Mouse (Mus musculus): Measurements from ENCODE around the gene 1700066M21Rik. TPM values are rescaled to one million over a fixed set of nuclear protein-coding genes. Genes with fewer than 3 reads are reported as not detected.

The 1700066M21Rik gene
- 12.9 and 14.2 TPM in 2 replicates for polyA plus RNA-seq (2014; fragmentation: Nextera tagmentation; extraction: Ambion mirVana)

DNA sequence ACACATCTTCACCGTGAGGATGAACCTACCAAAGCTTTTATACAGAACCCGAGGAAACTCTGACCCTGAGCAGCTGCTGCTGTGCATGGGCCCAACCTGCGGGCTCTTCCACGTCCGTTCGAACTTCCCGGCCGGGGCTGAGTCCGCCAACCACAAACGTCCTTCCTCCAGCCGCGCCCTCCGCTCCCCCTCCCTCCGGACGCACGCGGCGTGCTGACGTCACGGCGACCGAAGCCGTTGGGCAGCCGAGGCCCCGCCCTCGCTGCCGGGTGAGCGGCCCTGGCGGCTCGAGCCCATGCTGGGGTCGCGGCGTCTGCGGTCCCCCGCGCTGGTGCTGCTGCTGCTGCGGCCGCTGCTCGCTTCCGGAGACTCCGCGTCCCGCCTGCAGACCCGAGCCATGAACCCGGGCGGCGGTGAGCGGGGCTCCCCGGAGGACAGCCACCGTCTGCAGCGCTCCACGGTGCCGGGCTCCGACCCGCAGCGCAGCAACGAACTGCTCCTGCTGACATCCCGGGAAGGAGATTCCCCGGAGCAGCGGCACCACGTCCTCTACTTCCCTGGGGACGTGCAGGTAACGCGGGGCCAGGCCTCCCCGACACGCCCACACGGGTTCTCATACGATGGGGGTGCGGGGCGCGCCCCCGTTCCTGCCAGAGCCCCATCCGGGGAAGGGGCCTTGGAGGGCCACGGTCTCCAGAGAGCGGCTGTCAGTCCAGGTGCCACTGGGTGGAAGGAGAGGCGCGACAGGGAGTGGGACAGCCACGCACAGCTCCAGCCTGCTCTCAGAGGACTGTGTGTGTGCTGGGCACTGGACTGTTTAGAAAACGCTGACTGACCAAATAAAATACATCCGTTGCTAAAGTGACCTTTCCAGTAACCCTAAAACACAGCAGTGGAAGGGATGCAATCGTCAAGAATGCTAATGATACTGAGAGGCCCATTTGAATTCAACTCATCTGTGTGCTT is at the start of gene 1700066M21Rik:
1700066M21Rik (plus strand) TSS at position 245 of the 966 bp plus-strand sequence.
- peak within 1 kb of the TSS; percentile 76 for H3K4me3 ChIP-seq (ENCODE audit: low read depth, low read length)
- peaks cover 3% of the 10 kb centered on the region; the same call in 1 of the 2 replicates for H3K4me1 ChIP-seq (replicated peaks; ENCODE audit: control insufficient read depth, insufficient read depth, low read length)
- no peaks in the 10 kb centered on the region for H3K36me3 ChIP-seq (ENCODE audit: control insufficient read depth, insufficient read depth, low read length)
- under 1% methylated on average over 75 of the region's 81 CpGs for WGBS
- no peaks in the 10 kb centered on the region for H3K27me3 ChIP-seq (ENCODE audit: control insufficient read depth, insufficient read depth, low read length)
- no peaks in the 10 kb centered on the region for H3K9me3 ChIP-seq (ENCODE audit: control insufficient read depth, low read length)
- H3K4me2 ChIP-seq (ENCODE audit: low read depth, low read length, severe bottlenecking) = peak within 1 kb of the TSS; percentile 83
- ATAC-seq (replicated peaks; ENCODE audit: low FRiP score) (peak; percentile 98), DNase-seq (ENCODE audit: low spot score) (peak; percentile 98)
- H3K9ac ChIP-seq (ENCODE audit: low read length) = peak within 1 kb of the TSS; percentile 86
- no peak within 1 kb of the TSS for H3K27ac ChIP-seq (ENCODE audit: low read depth, low read length)

DNA sequence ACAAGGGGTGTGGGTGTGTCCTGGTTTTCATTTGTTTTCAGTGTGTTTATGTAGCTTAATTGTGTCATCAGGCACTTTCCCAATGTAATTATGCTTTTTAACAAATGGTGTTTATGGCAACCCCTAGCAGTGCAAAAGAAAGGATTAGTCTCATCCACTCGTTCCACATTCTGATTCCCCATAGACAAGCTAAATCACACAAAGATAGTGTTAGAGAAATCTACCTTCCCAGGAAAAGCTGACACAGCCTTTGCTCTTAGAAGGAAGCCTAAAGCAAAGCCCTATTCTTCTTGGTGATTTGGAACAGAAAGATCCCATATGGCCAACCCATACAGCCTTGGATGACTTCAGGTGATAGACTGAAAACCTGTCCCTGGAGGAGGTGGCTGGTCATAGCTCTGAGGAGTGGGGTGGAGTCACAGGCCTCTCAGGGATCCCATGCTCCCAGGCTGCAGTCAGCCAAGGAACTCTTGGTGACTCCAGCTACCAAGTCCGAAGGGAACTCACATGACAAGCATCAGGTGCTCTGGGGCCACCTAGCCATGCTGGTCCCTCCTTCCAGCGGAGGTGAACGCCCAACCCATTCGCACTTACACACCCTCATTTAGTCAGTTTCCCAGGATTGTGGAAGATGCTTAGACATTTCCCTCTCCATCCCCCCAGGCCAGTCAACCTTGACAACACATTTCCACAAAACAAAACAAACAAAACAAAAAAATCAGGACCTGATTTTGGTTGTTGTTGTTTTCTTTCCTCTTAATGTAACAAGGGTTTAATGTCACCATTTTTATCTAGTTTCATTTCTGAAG is 47.9 kb upstream of the 1700066M21Rik start:
- no peak overlapping the region for H3K4me3 ChIP-seq (ENCODE audit: low read depth, low read length)
- no peaks in the 10 kb centered on the region for H3K36me3 ChIP-seq (ENCODE audit: control insufficient read depth, insufficient read depth, low read length)
- no peak overlapping the region for H3K27ac ChIP-seq (ENCODE audit: low read depth, low read length)
- H3K9me3 ChIP-seq (ENCODE audit: control insufficient read depth, low read length) = no peaks in the 10 kb centered on the region
- WGBS = 80% methylated on average over 5 of the region's 5 CpGs
- no peak overlapping the region for H3K9ac ChIP-seq (ENCODE audit: low read length)
- ATAC-seq (replicated peaks; ENCODE audit: low FRiP score) (no peak), DNase-seq (ENCODE audit: low spot score) (no peak)
- no peaks in the 10 kb centered on the region for H3K4me1 ChIP-seq (replicated peaks; ENCODE audit: control insufficient read depth, insufficient read depth, low read length)
- H3K4me2 ChIP-seq (ENCODE audit: low read depth, low read length, severe bottlenecking) = no peak overlapping the region
- no peaks in the 10 kb centered on the region for H3K27me3 ChIP-seq (ENCODE audit: control insufficient read depth, insufficient read depth, low read length)

DNA sequence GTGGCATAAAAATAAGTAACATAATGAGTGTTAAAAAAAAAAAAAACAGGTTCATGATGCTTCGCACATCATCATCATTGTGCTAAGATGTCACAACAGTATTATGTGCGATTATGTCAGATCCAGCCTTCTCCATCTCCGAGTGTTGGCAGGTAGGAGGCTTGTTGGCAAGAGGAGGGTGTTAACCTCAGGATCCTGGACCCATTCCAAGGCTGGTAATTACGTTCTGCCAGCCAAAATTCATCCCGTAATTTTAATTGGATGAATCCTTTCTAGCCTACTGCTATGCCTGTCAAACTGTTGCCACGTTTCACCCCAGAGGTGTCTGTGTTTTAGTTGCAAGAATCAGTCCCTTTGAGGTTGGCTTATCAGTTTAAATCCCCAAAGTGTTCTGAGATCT is 47.2 kb upstream of the 1700066M21Rik start:
- ATAC-seq (replicated peaks; ENCODE audit: low FRiP score) = 0 out of 2 replicates have a peak, but pooled peaks have one; percentile 18

DNA sequence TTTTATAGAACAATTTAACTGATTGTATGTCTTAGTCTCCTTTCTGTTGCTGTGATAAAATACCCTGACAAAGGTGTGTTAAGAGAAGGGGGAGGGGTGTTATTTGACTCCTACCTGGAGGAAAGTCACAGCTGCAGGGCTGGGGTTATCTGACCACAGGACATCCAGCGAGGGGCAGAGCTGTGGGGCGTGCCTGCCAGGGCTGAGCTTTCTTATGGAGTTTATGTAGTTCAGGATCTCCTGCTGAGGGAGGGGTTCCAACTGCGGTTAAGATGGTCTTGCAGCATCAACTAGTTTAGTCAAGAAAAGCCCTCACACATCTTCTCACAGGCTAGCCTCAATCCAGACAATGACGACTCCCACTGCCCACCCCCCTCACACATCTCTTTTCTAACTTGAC is 45.4 kb upstream of the 1700066M21Rik start:
- Histone ChIP-seq H3K4me1 (replicated peaks; ENCODE audit: control insufficient read depth, insufficient read depth, low read length) (no peaks in the 10 kb centered on the region), H3K4me3 (ENCODE audit: low read depth, low read length) (no peak overlapping the region), H3K4me2 (ENCODE audit: low read depth, low read length, severe bottlenecking) (no peak overlapping the region), H3K9me3 (ENCODE audit: control insufficient read depth, low read length) (no peaks in the 10 kb centered on the region), H3K36me3 (ENCODE audit: control insufficient read depth, insufficient read depth, low read length) (no peaks in the 10 kb centered on the region), H3K27ac (ENCODE audit: low read depth, low read length) (no peak overlapping the region), H3K27me3 (ENCODE audit: control insufficient read depth, insufficient read depth, low read length) (no peaks in the 10 kb centered on the region), H3K9ac (ENCODE audit: low read length) (no peak overlapping the region)
- 38% methylated on average over 4 of the region's 4 CpGs for WGBS
- no peak for DNase-seq (ENCODE audit: low spot score)
- ATAC-seq (replicated peaks; ENCODE audit: low FRiP score) = no peak

More for the DNA sequence above, 47.2 kb upstream of the 1700066M21Rik start:
- no peak overlapping the region for H3K27ac ChIP-seq (ENCODE audit: low read depth, low read length)
- H3K4me1 ChIP-seq (replicated peaks; ENCODE audit: control insufficient read depth, insufficient read depth, low read length) = no peaks in the 10 kb centered on the region
- H3K36me3 ChIP-seq (ENCODE audit: control insufficient read depth, insufficient read depth, low read length) = no peaks in the 10 kb centered on the region
- H3K4me2 ChIP-seq (ENCODE audit: low read depth, low read length, severe bottlenecking) = no peak overlapping the region
- no peak overlapping the region for H3K9ac ChIP-seq (ENCODE audit: low read length)
- no peaks in the 10 kb centered on the region for H3K9me3 ChIP-seq (ENCODE audit: control insufficient read depth, low read length)
- H3K27me3 ChIP-seq (ENCODE audit: control insufficient read depth, insufficient read depth, low read length) = no peaks in the 10 kb centered on the region
- no peak overlapping the region for H3K4me3 ChIP-seq (ENCODE audit: low read depth, low read length)
- no peak for DNase-seq (ENCODE audit: low spot score)
- WGBS = 83% methylated on average over 6 of the region's 6 CpGs

DNA sequence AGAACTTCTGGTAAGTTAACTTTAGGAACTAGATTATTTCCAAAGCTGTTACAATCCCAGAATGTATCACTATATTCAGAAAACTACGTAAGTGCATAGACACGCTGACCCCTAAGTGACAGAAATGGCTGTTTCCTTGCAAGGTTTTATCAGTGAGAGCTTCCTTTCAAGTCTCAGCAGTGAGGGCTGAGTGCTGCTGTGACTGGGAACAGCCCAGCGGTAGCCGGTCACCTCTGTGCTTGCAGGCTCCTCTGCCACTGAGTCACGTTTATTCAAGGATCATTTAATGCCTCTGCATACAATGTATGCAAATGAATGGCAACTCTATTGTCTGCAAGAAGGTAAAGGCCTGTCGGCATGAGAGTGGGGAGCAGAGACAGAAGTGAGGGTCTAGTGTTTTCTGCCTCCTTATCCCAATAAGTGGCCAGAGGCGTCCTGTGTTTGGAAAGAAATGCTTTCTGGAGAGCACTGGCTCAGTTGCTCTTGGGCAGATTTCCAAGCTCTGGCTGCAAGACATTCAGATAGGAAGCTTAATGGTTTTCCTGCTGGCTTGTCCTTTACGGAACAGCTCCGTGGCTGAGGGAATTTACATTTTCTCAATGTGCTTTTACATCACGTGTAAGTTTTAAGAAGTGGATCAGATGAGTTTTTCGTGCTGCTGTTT is 43.7 kb upstream of the 1700066M21Rik start:
- H3K4me2 ChIP-seq (ENCODE audit: low read depth, low read length, severe bottlenecking) = no peak overlapping the region
- H3K27ac ChIP-seq (ENCODE audit: low read depth, low read length) = no peak overlapping the region
- H3K36me3 ChIP-seq (ENCODE audit: control insufficient read depth, insufficient read depth, low read length) = no peaks in the 10 kb centered on the region
- H3K27me3 ChIP-seq (ENCODE audit: control insufficient read depth, insufficient read depth, low read length) = no peaks in the 10 kb centered on the region
- ATAC-seq (replicated peaks; ENCODE audit: low FRiP score) (no peak), DNase-seq (ENCODE audit: low spot score) (no peak)
- WGBS = 35% methylated on average over 11 of the region's 11 CpGs
- no peaks in the 10 kb centered on the region for H3K4me1 ChIP-seq (replicated peaks; ENCODE audit: control insufficient read depth, insufficient read depth, low read length)
- H3K9ac ChIP-seq (ENCODE audit: low read length) = no peak overlapping the region
- no peak overlapping the region for H3K4me3 ChIP-seq (ENCODE audit: low read depth, low read length)
- no peaks in the 10 kb centered on the region for H3K9me3 ChIP-seq (ENCODE audit: control insufficient read depth, low read length)

DNA sequence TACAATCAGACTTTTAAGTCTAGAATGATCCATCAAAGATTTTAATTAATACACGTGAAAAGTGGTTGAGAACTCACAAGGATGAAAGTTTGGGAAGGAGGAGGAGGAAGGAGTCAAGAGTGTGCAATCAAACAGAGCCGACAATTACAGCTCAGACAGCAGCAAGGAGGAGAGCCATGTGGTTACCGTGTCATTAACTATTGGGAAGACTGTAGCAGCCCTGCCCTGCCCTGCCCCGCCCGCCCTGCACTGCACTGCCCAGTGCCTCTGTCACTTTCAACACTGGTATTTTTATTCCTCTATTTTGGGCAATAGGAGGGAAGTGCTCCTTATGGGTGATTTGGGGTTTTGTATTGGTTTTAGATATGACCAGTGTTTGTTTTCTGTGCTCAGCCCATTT is 42.2 kb upstream of the 1700066M21Rik start:
- H3K9me3 ChIP-seq (ENCODE audit: control insufficient read depth, low read length) = no peaks in the 10 kb centered on the region
- H3K4me1 ChIP-seq (replicated peaks; ENCODE audit: control insufficient read depth, insufficient read depth, low read length) = no peaks in the 10 kb centered on the region
- no peak for ATAC-seq (replicated peaks; ENCODE audit: low FRiP score)
- WGBS = 82% methylated on average over 5 of the region's 5 CpGs
- no peak overlapping the region for H3K4me2 ChIP-seq (ENCODE audit: low read depth, low read length, severe bottlenecking)
- H3K27ac ChIP-seq (ENCODE audit: low read depth, low read length) = no peak overlapping the region
- H3K9ac ChIP-seq (ENCODE audit: low read length) = no peak overlapping the region
- no peak for DNase-seq (ENCODE audit: low spot score)
- no peaks in the 10 kb centered on the region for H3K36me3 ChIP-seq (ENCODE audit: control insufficient read depth, insufficient read depth, low read length)
- no peak overlapping the region for H3K4me3 ChIP-seq (ENCODE audit: low read depth, low read length)
- no peaks in the 10 kb centered on the region for H3K27me3 ChIP-seq (ENCODE audit: control insufficient read depth, insufficient read depth, low read length)

DNA sequence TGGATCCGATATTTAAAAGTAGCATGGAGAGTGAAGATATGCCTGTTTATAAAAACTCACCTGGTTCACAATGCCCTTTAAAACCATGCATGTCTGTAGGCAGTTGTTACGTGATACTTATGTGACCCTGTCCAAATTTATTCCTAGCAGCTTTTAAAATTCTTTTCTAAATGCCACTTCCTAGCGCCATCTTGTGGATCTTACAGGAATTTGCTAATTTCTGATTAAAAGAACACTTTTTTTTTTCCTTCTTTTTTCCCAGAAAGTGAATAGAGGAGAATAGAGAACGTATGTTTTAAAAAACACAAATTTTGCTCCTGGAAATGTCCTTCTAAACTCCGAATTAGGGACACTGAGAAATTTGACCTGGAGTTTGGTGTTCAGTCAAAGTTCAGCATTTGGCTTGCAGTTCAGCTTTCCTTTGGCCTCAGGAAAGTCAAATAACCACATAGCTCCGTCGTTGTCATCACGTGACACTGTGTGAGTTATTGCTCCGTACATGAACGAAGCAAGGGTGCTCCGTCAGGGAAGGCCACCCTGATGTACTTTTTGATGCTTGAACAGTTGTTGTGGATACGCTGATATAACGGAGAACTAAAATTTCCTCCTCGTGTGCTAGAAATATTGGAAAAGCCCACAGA is 38.1 kb upstream of the 1700066M21Rik start:
- no peak for ATAC-seq (replicated peaks; ENCODE audit: low FRiP score)
- Histone ChIP-seq H3K4me1 (replicated peaks; ENCODE audit: control insufficient read depth, insufficient read depth, low read length) (peaks cover 4% of the 10 kb centered on the region; the same call in 1 of the 2 replicates), H3K27ac (ENCODE audit: low read depth, low read length) (no peak overlapping the region), H3K27me3 (ENCODE audit: control insufficient read depth, insufficient read depth, low read length) (no peaks in the 10 kb centered on the region), H3K9ac (ENCODE audit: low read length) (no peak overlapping the region), H3K36me3 (ENCODE audit: control insufficient read depth, insufficient read depth, low read length) (no peaks in the 10 kb centered on the region), H3K4me3 (ENCODE audit: low read depth, low read length) (no peak overlapping the region), H3K9me3 (ENCODE audit: control insufficient read depth, low read length) (no peaks in the 10 kb centered on the region), H3K4me2 (ENCODE audit: low read depth, low read length, severe bottlenecking) (no peak overlapping the region)
- WGBS = 61% methylated on average over 14 of the region's 14 CpGs
- no peak for DNase-seq (ENCODE audit: low spot score)

DNA sequence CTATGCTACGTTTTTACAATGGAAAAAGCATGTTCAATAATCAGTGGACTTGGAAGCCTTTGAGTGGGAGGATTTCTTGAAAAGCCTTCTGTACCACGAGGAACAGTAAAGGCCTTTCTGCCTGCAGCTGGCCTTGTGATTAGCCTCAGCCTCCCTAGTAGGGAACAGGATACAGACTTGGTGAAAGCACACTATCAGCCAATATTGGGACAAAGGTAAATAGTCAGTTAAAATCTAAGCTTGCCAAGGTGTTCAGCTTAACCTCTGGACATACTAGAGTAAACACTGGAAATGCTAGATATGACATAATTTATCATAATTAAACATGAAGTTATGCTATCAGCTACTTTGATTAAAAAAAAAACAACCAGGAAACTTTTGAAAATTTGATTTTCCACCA is 36.2 kb upstream of the 1700066M21Rik start:
- H3K36me3 ChIP-seq (ENCODE audit: control insufficient read depth, insufficient read depth, low read length) = no peaks in the 10 kb centered on the region
- H3K4me3 ChIP-seq (ENCODE audit: low read depth, low read length) = no peak overlapping the region
- no peak for DNase-seq (ENCODE audit: low spot score)
- no peak overlapping the region for H3K27ac ChIP-seq (ENCODE audit: low read depth, low read length)
- no peak overlapping the region for H3K9ac ChIP-seq (ENCODE audit: low read length)
- H3K4me2 ChIP-seq (ENCODE audit: low read depth, low read length, severe bottlenecking) = no peak overlapping the region
- ATAC-seq (replicated peaks; ENCODE audit: low FRiP score) = no peak
- H3K4me1 ChIP-seq (replicated peaks; ENCODE audit: control insufficient read depth, insufficient read depth, low read length) = peaks cover 4% of the 10 kb centered on the region; the same call in 1 of the 2 replicates
- no peaks in the 10 kb centered on the region for H3K27me3 ChIP-seq (ENCODE audit: control insufficient read depth, insufficient read depth, low read length)
- H3K9me3 ChIP-seq (ENCODE audit: control insufficient read depth, low read length) = no peaks in the 10 kb centered on the region
- WGBS = 7% methylated on average over 2 of the region's 2 CpGs

Measured in forebrain, embryonic 11.5 days (tissue).